Mouse (Mus musculus): ENCODE results near the gene Ajm1.
"Not testable (repeated sequence)": the region's sequence is repeated elsewhere in the genome, so short reads cannot be mapped to it uniquely, and the experiment has no call there.

Ajm1 gene

GRCm38 (mm10) chr2:25565741-25566140 lies 15.8 kb downstream of the Ajm1 start:
- no peak for DNase-seq (ENCODE audit: low spot score)

GRCm38 (mm10) chr2:25561946-25562345 lies 19.6 kb downstream of the Ajm1 start:
- no peak for DNase-seq (ENCODE audit: low spot score)

- no peak for DNase-seq (ENCODE audit: low spot score)
These were observed 21.0 kb downstream of the Ajm1 start for GRCm38 (mm10) chr2:25560551-25560950.

GRCm38 (mm10) chr2:25558774-25559173 lies 22.8 kb downstream of the Ajm1 start:
- DNase-seq (ENCODE audit: low spot score), result no peak

GRCm38 (mm10) chr2:25557964-25558360 lies 23.6 kb downstream of the Ajm1 start:
- DNase-seq (ENCODE audit: low spot score), result no peak

GRCm38 (mm10) chr2:25557221-25557963 lies 24.2 kb downstream of the Ajm1 start, which contains the start of gene Edf1:
Gene Edf1, plus strand, starts transcription at chr2:25557847.
- DNase-seq (ENCODE audit: low spot score), result peak; percentile 96

- no peak for DNase-seq (ENCODE audit: low spot score)
These were observed 25.3 kb downstream of the Ajm1 start for GRCm38 (mm10) chr2:25556296-25556695.

- DNase-seq (ENCODE audit: low spot score), result not testable (repeated sequence)
These were observed 26.1 kb downstream of the Ajm1 start for GRCm38 (mm10) chr2:25555479-25555878.

GRCm38 (mm10) chr2:25553171-25553786 lies 28.3 kb downstream of the Ajm1 start:
- not testable (repeated sequence) for DNase-seq (ENCODE audit: low spot score)

- DNase-seq (ENCODE audit: low spot score), result peak; percentile 64
These were observed 30.4 kb downstream of the Ajm1 start for GRCm38 (mm10) chr2:25551186-25551585.

GRCm38 (mm10) chr2:25549021-25549991 lies 32.3 kb downstream of the Ajm1 start:
- DNase-seq (ENCODE audit: low spot score), result no peak

GRCm38 (mm10) chr2:25546811-25547491 lies 34.6 kb downstream of the Ajm1 start, which contains the start of gene Traf2:
Gene Traf2, minus strand, starts transcription at chr2:25546940.
- DNase-seq (ENCODE audit: low spot score), result peak; percentile 99

- no peak for DNase-seq (ENCODE audit: low spot score)
These were observed 35.4 kb downstream of the Ajm1 start for GRCm38 (mm10) chr2:25545996-25546810.

- no peak for DNase-seq (ENCODE audit: low spot score)
These were observed 39.8 kb downstream of the Ajm1 start for GRCm38 (mm10) chr2:25541644-25542367.

- no peak for DNase-seq (ENCODE audit: low spot score)
These were observed 41.0 kb downstream of the Ajm1 start for GRCm38 (mm10) chr2:25540541-25540948.

GRCm38 (mm10) chr2:25536531-25536930 lies 45.0 kb downstream of the Ajm1 start:
- no peak for DNase-seq (ENCODE audit: low spot score)

- no peak for DNase-seq (ENCODE audit: low spot score)
These were observed 46.7 kb downstream of the Ajm1 start for GRCm38 (mm10) chr2:25534866-25535182.

GRCm38 (mm10) chr2:25534178-25534865 lies 47.2 kb downstream of the Ajm1 start:
- no peak for DNase-seq (ENCODE audit: low spot score)

GRCm38 (mm10) chr2:25533707-25534106 lies 47.9 kb downstream of the Ajm1 start:
- no peak for DNase-seq (ENCODE audit: low spot score)
